Mouse (Mus musculus): Measurements from ENCODE around the gene Nt5c3b.
A peak's percentile ranks its signal among the peaks of the same experiment; 100 is the strongest.

Gene Nt5c3b

GRCm38 (mm10) chr11:100441797-100442196 lies at the start of gene Nt5c3b, which contains the start of gene Klhl10:
Gene Nt5c3b, minus strand, starts transcription at chr11:100441808.
Gene Klhl10, plus strand, starts transcription at chr11:100441917.
- DNase-seq, result no peak

GRCm38 (mm10) chr11:100490951-100491350 lies 49.3 kb upstream of the Nt5c3b start:
- peak; percentile 18 for DNase-seq

GRCm38 (mm10) chr11:100485801-100486538 lies 44.4 kb upstream of the Nt5c3b start:
- peak; percentile 61 for DNase-seq

GRCm38 (mm10) chr11:100484461-100484860 lies 42.9 kb upstream of the Nt5c3b start:
- DNase-seq, result no peak

GRCm38 (mm10) chr11:100479152-100479551 lies 37.5 kb upstream of the Nt5c3b start:
- DNase-seq, result no peak

- no peak for DNase-seq
Observed at GRCm38 (mm10) chr11:100476281-100476680, 34.7 kb upstream of the Nt5c3b start.

- no peak for DNase-seq
Observed at GRCm38 (mm10) chr11:100472935-100473295, 31.3 kb upstream of the Nt5c3b start.

GRCm38 (mm10) chr11:100472197-100472934 lies 30.8 kb upstream of the Nt5c3b start, which contains the start of gene Klhl11:
Gene Klhl11, minus strand, starts transcription at chr11:100472741.
- peak; percentile 94 for DNase-seq

GRCm38 (mm10) chr11:100471352-100472196 lies 30.0 kb upstream of the Nt5c3b start:
- DNase-seq, result peak; percentile 20

- no peak for DNase-seq
Observed at GRCm38 (mm10) chr11:100465833-100466232, 24.2 kb upstream of the Nt5c3b start.

GRCm38 (mm10) chr11:100465229-100465792 lies 23.7 kb upstream of the Nt5c3b start:
- DNase-seq, result no peak

GRCm38 (mm10) chr11:100462699-100463098 lies 21.1 kb upstream of the Nt5c3b start:
- no peak for DNase-seq

- no peak for DNase-seq
Observed at GRCm38 (mm10) chr11:100457711-100458110, 16.1 kb upstream of the Nt5c3b start.

GRCm38 (mm10) chr11:100457247-100457646 lies 15.6 kb upstream of the Nt5c3b start:
- DNase-seq, result no peak

- no peak for DNase-seq
Observed at GRCm38 (mm10) chr11:100442625-100443024, 1.0 kb upstream of the Nt5c3b start.

- DNase-seq, result peak; percentile 93
Observed at GRCm38 (mm10) chr11:100440691-100441522, 701 bp downstream of the Nt5c3b start.

- no peak for DNase-seq
Observed at GRCm38 (mm10) chr11:100437901-100438300, 3.7 kb downstream of the Nt5c3b start.

- no peak for DNase-seq
Observed at GRCm38 (mm10) chr11:100435678-100436246, 5.8 kb downstream of the Nt5c3b start.

- DNase-seq, result no peak
Observed at GRCm38 (mm10) chr11:100432002-100432401, 9.6 kb downstream of the Nt5c3b start.

- DNase-seq, result no peak
Observed at GRCm38 (mm10) chr11:100430052-100430451, 11.6 kb downstream of the Nt5c3b start.

GRCm38 (mm10) chr11:100428612-100429199 lies 12.9 kb downstream of the Nt5c3b start:
- no peak for DNase-seq

Measured in embryo, embryonic 11 days (tissue).